Mouse (Mus musculus): Measurements from ENCODE around the gene Cltb. TPM values are rescaled to one million over a fixed set of nuclear protein-coding genes. Genes with fewer than 3 reads are reported as not detected.

Cltb gene
- total RNA-seq, 1 experiment: 49.5 TPM

- H3K36me3 ChIP-seq (ENCODE audit: control insufficient read depth, insufficient read depth, low read length, poor library complexity, severe bottlenecking): peaks cover 19% of the 10 kb centered on the region
- DNase-seq (ENCODE audit: low read depth, low spot score): peak; percentile 99
These were observed 20.9 kb downstream of the Cltb start, which contains the start of the genes Nop16 and Higd2a for GRCm38 (mm10) chr13:54589996-54590951. Gene Nop16 (minus strand): TSS chr13:54590090. Gene Higd2a (plus strand): TSS chr13:54590207.

DNA sequence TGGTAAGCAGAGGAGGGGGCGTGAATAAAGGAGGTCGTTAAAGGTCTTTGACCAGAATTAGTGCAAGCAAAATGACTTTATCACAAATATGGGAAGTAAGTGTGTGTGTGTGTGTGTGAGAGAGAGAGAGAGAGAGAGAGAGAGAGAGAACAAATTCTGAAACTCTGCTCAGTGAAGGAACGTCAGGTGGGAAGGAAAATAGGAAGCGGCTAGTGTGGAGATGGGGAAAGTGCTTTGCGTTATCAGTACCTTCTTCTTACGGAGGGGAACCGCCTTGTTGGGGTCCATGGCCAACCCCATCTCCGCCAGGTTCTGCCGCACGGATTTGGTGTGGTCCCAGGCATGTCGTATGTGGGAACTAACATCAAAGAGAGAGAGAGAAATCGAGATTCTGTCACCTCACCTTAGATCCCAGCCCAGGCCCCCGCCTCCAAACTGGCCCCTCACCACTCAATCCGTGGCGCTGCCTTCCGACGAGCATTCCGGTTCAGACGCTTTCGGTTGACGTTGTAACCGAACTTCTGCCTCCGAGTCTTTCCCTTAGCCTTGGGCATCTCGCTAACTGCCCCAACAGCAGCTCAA, 21.6 kb downstream of the Cltb start:
- in situ Hi-C loops (cut with MboI; ENCODE audit: low sequenced_read_pairs in 2 of 2, unreplicated experiment in 2 of 2): no loop called here
- TF ChIP-seq ZNF384 (IDR thresholded peaks at IDR 0.05; ENCODE audit: low read depth, low read length) (no peak), ZC3H11A (IDR thresholded peaks at IDR 0.05; ENCODE audit: borderline replicate concordance, low read depth, low read length) (no peak), CHD2 (IDR thresholded peaks at IDR 0.05; ENCODE audit: low read depth, low read length) (no peak), HCFC1 (IDR thresholded peaks at IDR 0.05; ENCODE audit: borderline replicate concordance, insufficient read depth, low read length) (no peak), MAFK (IDR thresholded peaks at IDR 0.05; ENCODE audit: insufficient read depth, low read depth, low read length) (no peak)
- Histone ChIP-seq H3K9ac (ENCODE audit: insufficient read depth, low read depth, low read length, poor library complexity, severe bottlenecking) (peak overlapping the region; percentile 94), H3K9me3 (ENCODE audit: control insufficient read depth, insufficient read depth, low read depth, low read length) (no peaks in the 10 kb centered on the region), H3K4me3 (ENCODE audit: insufficient read depth in 1 of 2, low read depth in 1 of 2, low read length in 2 of 2, poor library complexity in 1 of 2, severe bottlenecking in 1 of 2) (peak overlapping the region; percentile 82 to 89), H3K4me1 (ENCODE audit: control insufficient read depth in 2 of 2, insufficient read depth in 2 of 2, low read length in 2 of 2, poor library complexity in 1 of 2) (peaks cover 0 to 2% of the 10 kb centered on the region in 2 experiments; a peak in 1 of 4 replicates), H3K36me3 (ENCODE audit: control insufficient read depth, insufficient read depth, low read length, poor library complexity, severe bottlenecking) (peaks cover 26% of the 10 kb centered on the region), H3K27ac (ENCODE audit: insufficient read depth, low read depth, low read length, poor library complexity, severe bottlenecking) (peak overlapping the region; percentile 75; the same call in 1 of the 2 replicates)
- no peak for DNase-seq (ENCODE audit: low read depth, low spot score)

More at GRCm38 (mm10) chr13:54589996-54590951, 20.9 kb downstream of the Cltb start, which contains the start of the genes Nop16 and Higd2a:
- Histone ChIP-seq H3K9me3 (ENCODE audit: control insufficient read depth, insufficient read depth, low read depth, low read length) (no peaks in the 10 kb centered on the region), H3K27ac (ENCODE audit: insufficient read depth, low read depth, low read length, poor library complexity, severe bottlenecking) (peak within 1 kb of the TSS; percentile 75), H3K4me3 (ENCODE audit: insufficient read depth in 1 of 2, low read depth in 1 of 2, low read length in 2 of 2, poor library complexity in 1 of 2, severe bottlenecking in 1 of 2) (peak within 1 kb of the TSS; percentile 82 to 89), H3K9ac (ENCODE audit: insufficient read depth, low read depth, low read length, poor library complexity, severe bottlenecking) (peak within 1 kb of the TSS; percentile 94), H3K4me1 (ENCODE audit: control insufficient read depth in 2 of 2, insufficient read depth in 2 of 2, low read length in 2 of 2, poor library complexity in 1 of 2) (peaks cover 0 to 2% of the 10 kb centered on the region in 2 experiments; a peak in 1 of 4 replicates)
- in situ Hi-C loops (cut with MboI; ENCODE audit: low sequenced_read_pairs in 2 of 2, unreplicated experiment in 2 of 2): no loop called here
- TF ChIP-seq ZC3H11A (IDR thresholded peaks at IDR 0.05; ENCODE audit: borderline replicate concordance, low read depth, low read length) (no peak), ZNF384 (IDR thresholded peaks at IDR 0.05; ENCODE audit: low read depth, low read length) (no peak), MAFK (IDR thresholded peaks at IDR 0.05; ENCODE audit: insufficient read depth, low read depth, low read length) (no peak), HCFC1 (IDR thresholded peaks at IDR 0.05; ENCODE audit: borderline replicate concordance, insufficient read depth, low read length) (peak; percentile 92), CHD2 (IDR thresholded peaks at IDR 0.05; ENCODE audit: low read depth, low read length) (peak; percentile 50)

GRCm38 (mm10) chr13:54585831-54586230, 25.3 kb downstream of the Cltb start:
- DNase-seq (ENCODE audit: low read depth, low spot score): no peak
- Histone ChIP-seq H3K4me1 (ENCODE audit: control insufficient read depth in 2 of 2, insufficient read depth in 2 of 2, low read length in 2 of 2, poor library complexity in 1 of 2) (peaks cover 0 to 4% of the 10 kb centered on the region in 2 experiments; a peak in 1 of 4 replicates), H3K9ac (ENCODE audit: insufficient read depth, low read depth, low read length, poor library complexity, severe bottlenecking) (no peak overlapping the region), H3K36me3 (ENCODE audit: control insufficient read depth, insufficient read depth, low read length, poor library complexity, severe bottlenecking) (peaks cover 42% of the 10 kb centered on the region), H3K4me3 (ENCODE audit: insufficient read depth in 1 of 2, low read depth in 1 of 2, low read length in 2 of 2, poor library complexity in 1 of 2, severe bottlenecking in 1 of 2) (no peak overlapping the region), H3K9me3 (ENCODE audit: control insufficient read depth, insufficient read depth, low read depth, low read length) (no peaks in the 10 kb centered on the region), H3K27ac (ENCODE audit: insufficient read depth, low read depth, low read length, poor library complexity, severe bottlenecking) (no peak overlapping the region)
- TF ChIP-seq MAFK (IDR thresholded peaks at IDR 0.05; ENCODE audit: insufficient read depth, low read depth, low read length) (no peak), ZC3H11A (IDR thresholded peaks at IDR 0.05; ENCODE audit: borderline replicate concordance, low read depth, low read length) (no peak), HCFC1 (IDR thresholded peaks at IDR 0.05; ENCODE audit: borderline replicate concordance, insufficient read depth, low read length) (no peak), CHD2 (IDR thresholded peaks at IDR 0.05; ENCODE audit: low read depth, low read length) (no peak), ZNF384 (IDR thresholded peaks at IDR 0.05; ENCODE audit: low read depth, low read length) (no peak)
- in situ Hi-C loops (cut with MboI; ENCODE audit: low sequenced_read_pairs in 2 of 2, unreplicated experiment in 2 of 2): no loop called here

- DNase-seq (ENCODE audit: low read depth, low spot score): no peak
- no peak overlapping the region for H3K4me3 ChIP-seq (ENCODE audit: insufficient read depth in 1 of 2, low read depth in 1 of 2, low read length in 2 of 2, poor library complexity in 1 of 2, severe bottlenecking in 1 of 2)
- H3K9me3 ChIP-seq (ENCODE audit: control insufficient read depth, insufficient read depth, low read depth, low read length): no peaks in the 10 kb centered on the region
- peaks cover 0 to 6% of the 10 kb centered on the region in 2 experiments; a peak in 1 of 4 replicates for H3K4me1 ChIP-seq (ENCODE audit: control insufficient read depth in 2 of 2, insufficient read depth in 2 of 2, low read length in 2 of 2, poor library complexity in 1 of 2)
- peaks cover 42% of the 10 kb centered on the region for H3K36me3 ChIP-seq (ENCODE audit: control insufficient read depth, insufficient read depth, low read length, poor library complexity, severe bottlenecking)
- TF ChIP-seq ZC3H11A (IDR thresholded peaks at IDR 0.05; ENCODE audit: borderline replicate concordance, low read depth, low read length) (no peak), MAFK (IDR thresholded peaks at IDR 0.05; ENCODE audit: insufficient read depth, low read depth, low read length) (no peak), ZNF384 (IDR thresholded peaks at IDR 0.05; ENCODE audit: low read depth, low read length) (no peak), HCFC1 (IDR thresholded peaks at IDR 0.05; ENCODE audit: borderline replicate concordance, insufficient read depth, low read length) (no peak), CHD2 (IDR thresholded peaks at IDR 0.05; ENCODE audit: low read depth, low read length) (no peak)
- no peak overlapping the region for H3K9ac ChIP-seq (ENCODE audit: insufficient read depth, low read depth, low read length, poor library complexity, severe bottlenecking)
- no peak overlapping the region for H3K27ac ChIP-seq (ENCODE audit: insufficient read depth, low read depth, low read length, poor library complexity, severe bottlenecking)
- in situ Hi-C loops (cut with MboI; ENCODE audit: low sequenced_read_pairs in 2 of 2, unreplicated experiment in 2 of 2): no loop called here
These were observed 28.3 kb downstream of the Cltb start for GRCm38 (mm10) chr13:54582860-54583259.

All from ES-E14 (cell line).